Comparison of ENCODE assay signal across 1 mouse cellular context in the genomic region with DNA sequence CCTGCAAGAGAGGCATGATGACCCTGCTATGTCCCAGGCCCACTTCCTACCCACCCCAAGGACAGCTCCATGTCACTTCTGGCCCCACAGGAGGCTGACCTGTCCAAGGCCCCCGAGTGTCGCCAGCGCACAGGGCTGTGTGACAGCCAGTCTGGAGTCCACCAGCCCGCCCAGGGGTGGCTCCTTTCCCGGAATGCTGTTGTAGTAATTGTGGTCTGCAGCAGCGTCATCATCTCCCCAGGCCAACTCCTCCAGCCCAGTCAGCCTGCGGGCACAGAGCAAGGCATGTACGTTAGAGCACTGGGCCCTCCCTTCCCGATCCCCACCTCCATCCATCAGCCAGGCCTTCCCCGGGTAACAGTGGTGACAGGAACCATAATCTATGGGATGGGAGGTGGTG.
TF ChIP-seq lines count a peak whose summit lies in the region.

No protein-coding gene starts in this region.

TF ChIP-seq in myocyte, 11 proteins besides CTCF, POLR2A, EP300 and RAD21:
- no peak for TF ChIP-seq REST (IDR thresholded peaks at IDR 0.05; ENCODE audit: insufficient read depth, insufficient read length)
- TF ChIP-seq SRF (IDR thresholded peaks at IDR 0.05; ENCODE audit: control insufficient read depth, insufficient read length, low read depth) = no peak
- no peak for TF ChIP-seq TCF12 (IDR thresholded peaks at IDR 0.05; ENCODE audit: insufficient read depth, poor library complexity, severe bottlenecking)
- TF ChIP-seq TCF3 (IDR thresholded peaks at IDR 0.05; ENCODE audit: insufficient read length, low read depth) = no peak
- TF ChIP-seq E2F4 (IDR thresholded peaks at IDR 0.05; ENCODE audit: insufficient read depth) = no peak
- no peak for TF ChIP-seq MYOG (IDR thresholded peaks at IDR 0.05; ENCODE audit: control insufficient read depth in 1 of 3, insufficient read depth in 1 of 3, insufficient read length in 2 of 3, low read depth in 2 of 3)
- no peak for TF ChIP-seq MAX (IDR thresholded peaks at IDR 0.05; ENCODE audit: low read depth)
- no peak for TF ChIP-seq MYOD1 (IDR thresholded peaks at IDR 0.05; ENCODE audit: control insufficient read depth in 1 of 3, insufficient read length in 2 of 3, low read depth in 2 of 3)
- no peak for TF ChIP-seq CEBPB (IDR thresholded peaks at IDR 0.05; ENCODE audit: insufficient read depth, poor library complexity, severe bottlenecking)
- no peak for TF ChIP-seq USF1 (IDR thresholded peaks at IDR 0.05; ENCODE audit: low read depth)
- no peak for TF ChIP-seq POLR2AphosphoS2 (IDR thresholded peaks at IDR 0.05; ENCODE audit: insufficient read length, low read depth)
TF ChIP-seq in myocyte: peak in this region for 0.
